Mouse (Mus musculus) liver, embryonic 15.5 days (tissue): ENCODE measurements around the gene Tstd3. TPM values are rescaled to one million over a fixed set of nuclear protein-coding genes. Genes with fewer than 3 reads are reported as not detected.
"Not testable (repeated sequence)": the region's sequence is repeated elsewhere in the genome, so short reads cannot be mapped to it uniquely, and the experiment has no call there.

Experiments used
- ATAC-seq: fragments of 200-750 bp; cut with Nextera tagmentation; 2 replicates; pipeline ENCODE4 v1.8.0; 2017; ENCODE audit warnings: moderate number of reproducible peaks, mild to moderate bottlenecking, moderate library complexity; ENCODE audit not compliant: insufficient read depth
- H3K27ac ChIP-seq: fragments of 300-500 bp; sonication (generic); replicated peaks from 2 replicates; pipeline ENCODE4 v1.5.1; 2015; ENCODE audit warnings: mild to moderate bottlenecking, inconsistent platforms
- H3K27me3 ChIP-seq: fragments of 300-500 bp; sonication (generic); 2 replicates; pipeline ENCODE4 v1.6.1; 2015; ENCODE audit warnings: mild to moderate bottlenecking, inconsistent platforms
- H3K36me3 ChIP-seq: fragments of 300-500 bp; sonication (generic); replicated peaks from 2 replicates; pipeline ENCODE4 v1.6.1; 2015; ENCODE audit warnings: moderate library complexity, mild to moderate bottlenecking, inconsistent platforms
- H3K4me1 ChIP-seq: fragments of 300-500 bp; sonication (generic); replicated peaks from 2 replicates; pipeline ENCODE4 v1.6.1; 2015; ENCODE audit warnings: inconsistent platforms
- H3K4me2 ChIP-seq: fragments of 300-500 bp; sonication (generic); 2 replicates; pipeline ENCODE4 v1.6.1; 2015; ENCODE audit warnings: moderate library complexity, mild to moderate bottlenecking, inconsistent platforms
- H3K4me3 ChIP-seq: fragments of 300-500 bp; sonication (generic); replicated peaks from 2 replicates; pipeline ENCODE4 v1.5.1; 2015; ENCODE audit warnings: mild to moderate bottlenecking, inconsistent platforms
- H3K9ac ChIP-seq: fragments of 300-500 bp; sonication (generic); 2 replicates; pipeline ENCODE4 v1.6.1; 2015; ENCODE audit warnings: moderate library complexity, mild to moderate bottlenecking, inconsistent platforms
- H3K9me3 ChIP-seq: fragments of 300-500 bp; sonication (generic); replicated peaks from 2 replicates; pipeline ENCODE4 v1.6.1; 2016; ENCODE audit warnings: inconsistent platforms
- WGBS: fragments of 180-500 bp; shearing (Covaris S2); methylation state at CpG from one replicate; pipeline ENCODE4 v1.1.7; 2015; ENCODE audit warnings: mixed read lengths; ENCODE audit not compliant: insufficient replicate concordance; 5-methylcytosine and 5-hydroxymethylcytosine counted together
- polyA plus RNA-seq: library from polyadenylated mRNA; unstranded; fragments of >200 nt; fragmentation: Nextera tagmentation; extraction: Ambion mirVana; gene quantifications from 2 replicates; pipeline ENCODE4 v1.2.1, GENCODE M21; 2015

The Tstd3 gene
- polyA plus RNA-seq, 1 experiment from 2014 or later: 13.2 TPM

GRCm38 (mm10) chr4:21745723-21746122 lies 21.3 kb downstream of the Tstd3 start:
- Histone ChIP-seq H3K4me2 (no peak overlapping the region), H3K9me3 (no peaks in the 10 kb centered on the region), H3K36me3 (0 out of 2 replicates have a peak, but pooled peaks cover 4% of the 10 kb centered on the region), H3K4me3 (no peak overlapping the region), H3K27me3 (no peaks in the 10 kb centered on the region), H3K9ac (no peak overlapping the region), H3K27ac (no peak overlapping the region), H3K4me1 (no peaks in the 10 kb centered on the region)
- ATAC-seq: no peak
- WGBS: 78% methylated on average over 5 of the region's 5 CpGs

GRCm38 (mm10) chr4:21744142-21744541 lies 22.9 kb downstream of the Tstd3 start:
- not testable (repeated sequence) for H3K36me3 ChIP-seq, H3K27me3 ChIP-seq, ATAC-seq, H3K4me1 ChIP-seq, H3K9me3 ChIP-seq, H3K4me3 ChIP-seq, H3K9ac ChIP-seq, H3K27ac ChIP-seq, H3K4me2 ChIP-seq
- WGBS: 85% methylated on average over 8 of the region's 8 CpGs

GRCm38 (mm10) chr4:21739169-21739568 lies 27.8 kb downstream of the Tstd3 start:
- no peaks in the 10 kb centered on the region for H3K9me3 ChIP-seq
- H3K27me3 ChIP-seq: no peaks in the 10 kb centered on the region
- ATAC-seq: no peak
- peaks cover 11% of the 10 kb centered on the region; the same call in 1 of the 2 replicates for H3K36me3 ChIP-seq
- H3K4me3 ChIP-seq: no peak overlapping the region
- WGBS: 71% methylated on average over 4 of the region's 4 CpGs
- no peaks in the 10 kb centered on the region for H3K4me1 ChIP-seq
- H3K4me2 ChIP-seq: no peak overlapping the region
- H3K9ac ChIP-seq: no peak overlapping the region
- H3K27ac ChIP-seq: no peak overlapping the region

- peak; percentile 99 for ATAC-seq
- H3K27ac ChIP-seq: peak within 1 kb of the TSS; percentile 86
- H3K4me1 ChIP-seq: peaks cover 10% of the 10 kb centered on the region
- peaks cover 5% of the 10 kb centered on the region; the same call in 1 of the 2 replicates for H3K36me3 ChIP-seq
- H3K9ac ChIP-seq: peak within 1 kb of the TSS; percentile 84
- H3K27me3 ChIP-seq: no peaks in the 10 kb centered on the region
- H3K4me3 ChIP-seq: peak within 1 kb of the TSS; percentile 92
- no peaks in the 10 kb centered on the region for H3K9me3 ChIP-seq
- H3K4me2 ChIP-seq: peak within 1 kb of the TSS; percentile 85
- under 1% methylated on average over 37 of the region's 37 CpGs for WGBS
These were observed 39.3 kb downstream of the Tstd3 start, which contains the start of gene Ccnc for GRCm38 (mm10) chr4:21727615-21728165. TSS of gene Ccnc (plus strand) at chr4:21727701.

- no peaks in the 10 kb centered on the region for H3K9me3 ChIP-seq
- H3K4me1 ChIP-seq: peaks cover 10% of the 10 kb centered on the region
- peak overlapping the region; percentile 84 for H3K9ac ChIP-seq
- peak overlapping the region; percentile 86 for H3K27ac ChIP-seq
- H3K4me3 ChIP-seq: peak overlapping the region; percentile 92
- ATAC-seq: peak; percentile 49
- no peaks in the 10 kb centered on the region for H3K27me3 ChIP-seq
- 0 out of 2 replicates have a peak, but pooled peaks cover 4% of the 10 kb centered on the region for H3K36me3 ChIP-seq
- peak overlapping the region; percentile 85 for H3K4me2 ChIP-seq
- WGBS: under 1% methylated on average over 22 of the region's 22 CpGs
These were observed 39.9 kb downstream of the Tstd3 start for GRCm38 (mm10) chr4:21726912-21727614.

- ATAC-seq: no peak
- Histone ChIP-seq H3K4me3 (no peak overlapping the region), H3K9ac (no peak overlapping the region), H3K9me3 (no peaks in the 10 kb centered on the region), H3K27me3 (peaks cover 4% of the 10 kb centered on the region; the same call in 1 of the 2 replicates), H3K27ac (no peak overlapping the region), H3K4me2 (no peak overlapping the region), H3K36me3 (no peaks in the 10 kb centered on the region), H3K4me1 (no peaks in the 10 kb centered on the region)
- 49% methylated on average over 7 of the region's 7 CpGs for WGBS
These were observed 44.2 kb downstream of the Tstd3 start for GRCm38 (mm10) chr4:21722752-21723334.

GRCm38 (mm10) chr4:21712147-21712546 lies 54.9 kb downstream of the Tstd3 start:
- Histone ChIP-seq H3K27me3 (peaks cover 4% of the 10 kb centered on the region; the same call in 1 of the 2 replicates), H3K36me3 (no peaks in the 10 kb centered on the region), H3K4me3 (no peak overlapping the region), H3K27ac (no peak overlapping the region), H3K9me3 (no peaks in the 10 kb centered on the region), H3K9ac (no peak overlapping the region), H3K4me1 (no peaks in the 10 kb centered on the region), H3K4me2 (no peak overlapping the region)
- WGBS: 5% methylated on average over 13 of the region's 13 CpGs
- ATAC-seq: no peak

Other genes starting within 250 kb of the Tstd3 start
- not detected in 2 replicates for gene Prdm13, start 81.2 kb downstream of the Tstd3 start, polyA plus RNA-seq
- 17.5 and 20.3 TPM in 2 replicates for gene Ccnc, start 39.5 kb downstream of the Tstd3 start, polyA plus RNA-seq
- 12.1 TPM in 2 replicates for gene Usp45, start 56 bp downstream of the Tstd3 start, polyA plus RNA-seq
- 33.3 and 33.7 TPM in 2 replicates for gene Pnisr, start 80.4 kb upstream of the Tstd3 start, polyA plus RNA-seq
- gene Coq3, start 112.5 kb upstream of the Tstd3 start, polyA plus RNA-seq: 7.1 and 7.6 TPM in 2 replicates
- gene Faxc, start 164.1 kb upstream of the Tstd3 start, polyA plus RNA-seq: 0.03 and 0.07 TPM in 2 replicates